Mouse (Mus musculus): Measurements from ENCODE around the gene Nav3. TPM values are rescaled to one million over a fixed set of nuclear protein-coding genes. Genes with fewer than 3 reads are reported as not detected.

Gene Nav3
- polyA plus RNA-seq, 1 experiment from 2014 or later: 3.3 TPM

GRCm38 (mm10) chr10:109765650-109766049 is 690.4 kb downstream of the Nav3 start:
- no peak overlapping the region for H3K27ac ChIP-seq (ENCODE audit: low read length)
- H3K9me3 ChIP-seq (ENCODE audit: control insufficient read depth, low read depth, low read length): no peaks in the 10 kb centered on the region
- WGBS: 7% methylated on average over 2 of the region's 2 CpGs
- no peak for ATAC-seq (ENCODE audit: insufficient number of reproducible peaks, insufficient read depth, low FRiP score, low read depth)
- H3K4me2 ChIP-seq (replicated peaks; ENCODE audit: low read depth, low read length): no peak overlapping the region
- no peaks in the 10 kb centered on the region for H3K4me1 ChIP-seq (ENCODE audit: control insufficient read depth, insufficient read depth, low read length)
- no peak overlapping the region for H3K9ac ChIP-seq (replicated peaks; ENCODE audit: low read depth, low read length)
- no peaks in the 10 kb centered on the region for H3K36me3 ChIP-seq (ENCODE audit: control insufficient read depth, insufficient read depth, low read length)
- H3K27me3 ChIP-seq (ENCODE audit: control insufficient read depth, insufficient read depth, low read length): no peaks in the 10 kb centered on the region
- H3K4me3 ChIP-seq (ENCODE audit: low read depth, low read length): no peak overlapping the region

DNA sequence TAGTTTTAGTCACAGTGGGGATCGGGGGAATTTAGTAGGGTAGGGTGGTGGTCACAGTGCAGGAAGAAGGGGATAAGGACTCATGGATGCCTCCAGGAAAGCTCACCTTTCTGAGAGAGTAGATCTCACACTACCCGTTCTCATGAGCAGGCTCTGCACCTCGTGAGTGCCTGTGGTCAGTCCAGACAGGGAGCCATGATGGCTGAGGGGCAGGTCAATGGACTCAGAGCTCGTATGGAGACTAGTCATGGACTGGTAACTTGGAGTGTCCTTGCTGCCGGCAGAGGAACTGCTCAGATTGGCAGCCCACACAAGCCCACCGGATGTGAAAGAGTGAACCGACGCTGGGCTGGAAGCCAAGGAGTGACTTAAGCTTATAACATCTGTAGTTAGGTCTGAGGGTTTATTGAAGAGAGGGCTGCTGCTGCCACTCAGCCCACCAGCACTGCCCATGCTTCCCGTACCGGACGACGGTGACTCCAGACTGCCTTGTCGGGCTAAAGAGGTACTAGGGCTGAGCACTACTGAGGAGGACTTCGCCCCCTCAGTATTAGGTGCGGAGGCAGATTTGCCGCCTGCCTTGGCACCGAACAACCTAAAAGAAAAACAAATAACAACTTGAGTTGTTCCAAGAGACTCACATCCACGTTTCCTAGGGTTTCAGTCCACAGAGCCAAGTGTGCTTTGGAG is 691.4 kb downstream of the Nav3 start:
- Histone ChIP-seq H3K9me3 (ENCODE audit: control insufficient read depth, low read depth, low read length) (no peaks in the 10 kb centered on the region), H3K4me2 (replicated peaks; ENCODE audit: low read depth, low read length) (no peak overlapping the region), H3K4me1 (ENCODE audit: control insufficient read depth, insufficient read depth, low read length) (no peaks in the 10 kb centered on the region), H3K4me3 (ENCODE audit: low read depth, low read length) (no peak overlapping the region), H3K9ac (replicated peaks; ENCODE audit: low read depth, low read length) (no peak overlapping the region), H3K27me3 (ENCODE audit: control insufficient read depth, insufficient read depth, low read length) (no peaks in the 10 kb centered on the region), H3K27ac (ENCODE audit: low read length) (no peak overlapping the region), H3K36me3 (ENCODE audit: control insufficient read depth, insufficient read depth, low read length) (no peaks in the 10 kb centered on the region)
- ATAC-seq (ENCODE audit: insufficient number of reproducible peaks, insufficient read depth, low FRiP score, low read depth): no peak
- WGBS: 73% methylated on average over 18 of the region's 18 CpGs

DNA sequence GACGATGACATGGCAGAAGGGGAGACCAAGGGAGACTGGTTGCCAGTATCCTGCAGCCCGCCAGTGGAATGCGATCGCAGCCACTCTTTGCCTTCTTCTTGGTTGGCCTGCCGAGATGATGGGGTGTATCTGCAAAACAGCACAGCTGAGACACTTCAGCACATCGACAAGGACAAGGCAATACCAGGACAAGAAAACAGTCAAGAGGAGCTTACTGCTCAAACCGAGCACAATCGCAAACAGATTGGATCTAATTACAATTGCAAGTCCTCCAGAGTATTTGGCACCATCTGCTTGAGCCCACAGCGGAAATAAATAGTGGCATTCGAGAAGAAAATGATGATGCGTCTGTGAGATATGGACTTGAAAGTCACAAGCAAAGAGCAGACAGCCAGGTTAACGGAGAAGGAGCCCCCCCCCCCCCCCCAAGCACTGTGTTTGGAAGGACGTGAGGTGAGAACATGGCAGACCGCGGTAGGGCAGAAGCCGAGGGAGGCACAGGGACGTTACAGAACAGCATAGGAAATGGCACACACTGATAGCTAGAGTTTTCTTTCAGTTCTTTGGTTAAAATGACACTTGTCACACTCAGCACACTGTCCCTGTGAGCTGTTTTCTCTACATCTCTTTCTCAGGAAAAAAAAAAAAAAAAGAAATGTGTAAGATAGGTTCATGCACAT is 696.9 kb downstream of the Nav3 start:
- Histone ChIP-seq H3K4me2 (replicated peaks; ENCODE audit: low read depth, low read length) (no peak overlapping the region), H3K36me3 (ENCODE audit: control insufficient read depth, insufficient read depth, low read length) (no peaks in the 10 kb centered on the region), H3K4me1 (ENCODE audit: control insufficient read depth, insufficient read depth, low read length) (no peaks in the 10 kb centered on the region), H3K4me3 (ENCODE audit: low read depth, low read length) (no peak overlapping the region), H3K9me3 (ENCODE audit: control insufficient read depth, low read depth, low read length) (no peaks in the 10 kb centered on the region), H3K27me3 (ENCODE audit: control insufficient read depth, insufficient read depth, low read length) (no peaks in the 10 kb centered on the region), H3K27ac (ENCODE audit: low read length) (no peak overlapping the region), H3K9ac (replicated peaks; ENCODE audit: low read depth, low read length) (no peak overlapping the region)
- ATAC-seq (ENCODE audit: insufficient number of reproducible peaks, insufficient read depth, low FRiP score, low read depth): no peak
- WGBS: 75% methylated on average over 17 of the region's 17 CpGs

GRCm38 (mm10) chr10:109746901-109747300 is 709.1 kb downstream of the Nav3 start:
- WGBS: 30% methylated on average over 3 of the region's 3 CpGs
- Histone ChIP-seq H3K9me3 (ENCODE audit: control insufficient read depth, low read depth, low read length) (no peaks in the 10 kb centered on the region), H3K36me3 (ENCODE audit: control insufficient read depth, insufficient read depth, low read length) (no peaks in the 10 kb centered on the region), H3K9ac (replicated peaks; ENCODE audit: low read depth, low read length) (no peak overlapping the region), H3K4me1 (ENCODE audit: control insufficient read depth, insufficient read depth, low read length) (no peaks in the 10 kb centered on the region), H3K4me3 (ENCODE audit: low read depth, low read length) (no peak overlapping the region), H3K27ac (ENCODE audit: low read length) (no peak overlapping the region), H3K4me2 (replicated peaks; ENCODE audit: low read depth, low read length) (no peak overlapping the region), H3K27me3 (ENCODE audit: control insufficient read depth, insufficient read depth, low read length) (no peaks in the 10 kb centered on the region)
- no peak for ATAC-seq (ENCODE audit: insufficient number of reproducible peaks, insufficient read depth, low FRiP score, low read depth)

DNA sequence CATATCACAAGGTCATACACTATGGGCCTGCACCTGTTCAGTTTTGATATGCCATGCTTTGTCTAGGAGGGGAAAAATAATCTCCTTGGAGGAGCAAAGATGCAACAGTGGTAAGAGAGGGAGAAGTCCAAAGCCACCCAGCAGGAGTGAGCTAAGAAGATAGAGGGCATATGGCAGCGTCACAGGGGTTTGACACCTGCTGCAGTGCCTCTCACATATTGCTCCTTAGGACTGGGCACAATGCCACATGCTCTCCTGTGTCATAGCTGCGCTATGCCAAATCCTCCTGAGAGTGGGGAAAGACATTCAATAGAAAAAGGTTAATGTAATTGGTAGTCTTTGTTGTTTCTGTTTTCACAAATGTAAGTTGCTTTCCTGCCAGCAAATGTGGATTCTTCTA is 714.3 kb downstream of the Nav3 start:
- Histone ChIP-seq H3K36me3 (ENCODE audit: control insufficient read depth, insufficient read depth, low read length) (no peaks in the 10 kb centered on the region), H3K9ac (replicated peaks; ENCODE audit: low read depth, low read length) (no peak overlapping the region), H3K4me2 (replicated peaks; ENCODE audit: low read depth, low read length) (no peak overlapping the region), H3K4me1 (ENCODE audit: control insufficient read depth, insufficient read depth, low read length) (no peaks in the 10 kb centered on the region), H3K9me3 (ENCODE audit: control insufficient read depth, low read depth, low read length) (no peaks in the 10 kb centered on the region), H3K4me3 (ENCODE audit: low read depth, low read length) (no peak overlapping the region), H3K27ac (ENCODE audit: low read length) (no peak overlapping the region), H3K27me3 (ENCODE audit: control insufficient read depth, insufficient read depth, low read length) (no peaks in the 10 kb centered on the region)
- ATAC-seq (ENCODE audit: insufficient number of reproducible peaks, insufficient read depth, low FRiP score, low read depth): no peak
- 79% methylated on average over 2 of the region's 2 CpGs for WGBS

DNA sequence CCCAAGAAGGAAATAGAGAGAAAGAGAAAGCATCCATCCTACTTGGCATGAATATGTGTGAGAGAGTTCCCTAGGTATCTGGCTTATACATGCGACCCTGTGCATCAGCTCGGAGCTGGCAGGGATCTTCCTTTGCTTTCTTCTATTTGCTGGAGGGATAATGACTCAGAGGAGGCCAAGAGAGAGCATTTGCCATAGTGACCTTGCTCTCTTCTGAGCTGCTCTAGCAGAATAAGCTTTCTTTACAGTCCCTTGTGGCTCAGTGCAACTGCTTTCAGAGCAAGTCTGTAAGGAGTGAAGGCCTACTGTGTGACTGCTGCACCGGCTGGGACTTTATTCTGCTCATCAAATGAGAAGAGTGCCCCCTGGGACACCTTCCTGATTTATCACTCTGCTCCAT is 715.7 kb downstream of the Nav3 start:
- H3K4me3 ChIP-seq (ENCODE audit: low read depth, low read length): no peak overlapping the region
- no peak overlapping the region for H3K9ac ChIP-seq (replicated peaks; ENCODE audit: low read depth, low read length)
- no peaks in the 10 kb centered on the region for H3K4me1 ChIP-seq (ENCODE audit: control insufficient read depth, insufficient read depth, low read length)
- no peak overlapping the region for H3K27ac ChIP-seq (ENCODE audit: low read length)
- no peaks in the 10 kb centered on the region for H3K27me3 ChIP-seq (ENCODE audit: control insufficient read depth, insufficient read depth, low read length)
- 57% methylated on average over 3 of the region's 3 CpGs for WGBS
- H3K4me2 ChIP-seq (replicated peaks; ENCODE audit: low read depth, low read length): no peak overlapping the region
- no peaks in the 10 kb centered on the region for H3K36me3 ChIP-seq (ENCODE audit: control insufficient read depth, insufficient read depth, low read length)
- no peak for ATAC-seq (ENCODE audit: insufficient number of reproducible peaks, insufficient read depth, low FRiP score, low read depth)
- no peaks in the 10 kb centered on the region for H3K9me3 ChIP-seq (ENCODE audit: control insufficient read depth, low read depth, low read length)

DNA sequence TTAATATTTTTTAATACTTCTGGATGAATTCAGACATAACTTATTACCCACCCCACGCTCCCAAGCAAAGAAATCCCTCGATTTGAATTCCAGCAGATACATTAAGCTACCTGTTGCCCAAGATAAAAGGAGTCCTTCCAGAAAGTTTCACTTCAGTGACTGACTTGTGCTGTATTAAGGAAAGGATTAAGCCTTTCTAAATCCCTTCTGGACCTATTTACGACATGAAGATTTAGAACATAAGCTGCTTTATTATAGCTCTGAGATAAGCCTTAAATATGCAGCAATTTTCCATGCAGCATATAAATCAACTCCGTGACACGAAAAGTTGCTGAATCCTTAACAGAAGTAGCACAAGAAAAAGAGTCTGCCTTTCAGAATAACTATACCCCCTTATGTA is 732.4 kb downstream of the Nav3 start:
- H3K27ac ChIP-seq (ENCODE audit: low read length): no peak overlapping the region
- WGBS: 56% methylated on average over 5 of the region's 5 CpGs
- ATAC-seq (ENCODE audit: insufficient number of reproducible peaks, insufficient read depth, low FRiP score, low read depth): no peak
- no peak overlapping the region for H3K4me3 ChIP-seq (ENCODE audit: low read depth, low read length)
- no peak overlapping the region for H3K9ac ChIP-seq (replicated peaks; ENCODE audit: low read depth, low read length)
- no peak overlapping the region for H3K4me2 ChIP-seq (replicated peaks; ENCODE audit: low read depth, low read length)
- no peaks in the 10 kb centered on the region for H3K9me3 ChIP-seq (ENCODE audit: control insufficient read depth, low read depth, low read length)
- no peaks in the 10 kb centered on the region for H3K4me1 ChIP-seq (ENCODE audit: control insufficient read depth, insufficient read depth, low read length)
- no peaks in the 10 kb centered on the region for H3K27me3 ChIP-seq (ENCODE audit: control insufficient read depth, insufficient read depth, low read length)
- H3K36me3 ChIP-seq (ENCODE audit: control insufficient read depth, insufficient read depth, low read length): no peaks in the 10 kb centered on the region

- H3K36me3 ChIP-seq (ENCODE audit: control insufficient read depth, insufficient read depth, low read length): no peaks in the 10 kb centered on the region
- no peak overlapping the region for H3K4me3 ChIP-seq (ENCODE audit: low read depth, low read length)
- H3K4me1 ChIP-seq (ENCODE audit: control insufficient read depth, insufficient read depth, low read length): no peaks in the 10 kb centered on the region
- H3K27me3 ChIP-seq (ENCODE audit: control insufficient read depth, insufficient read depth, low read length): no peaks in the 10 kb centered on the region
- no peak overlapping the region for H3K4me2 ChIP-seq (replicated peaks; ENCODE audit: low read depth, low read length)
- no peak overlapping the region for H3K9ac ChIP-seq (replicated peaks; ENCODE audit: low read depth, low read length)
- H3K27ac ChIP-seq (ENCODE audit: low read length): no peak overlapping the region
- no peak for ATAC-seq (ENCODE audit: insufficient number of reproducible peaks, insufficient read depth, low FRiP score, low read depth)
- H3K9me3 ChIP-seq (ENCODE audit: control insufficient read depth, low read depth, low read length): no peaks in the 10 kb centered on the region
- WGBS: 55% methylated on average over 2 of the region's 2 CpGs
Measured at GRCm38 (mm10) chr10:109718808-109719207, 737.2 kb downstream of the Nav3 start.

GRCm38 (mm10) chr10:109718390-109718789 is 737.6 kb downstream of the Nav3 start:
- Histone ChIP-seq H3K27ac (ENCODE audit: low read length) (no peak overlapping the region), H3K9ac (replicated peaks; ENCODE audit: low read depth, low read length) (no peak overlapping the region), H3K9me3 (ENCODE audit: control insufficient read depth, low read depth, low read length) (no peaks in the 10 kb centered on the region), H3K4me3 (ENCODE audit: low read depth, low read length) (no peak overlapping the region), H3K36me3 (ENCODE audit: control insufficient read depth, insufficient read depth, low read length) (no peaks in the 10 kb centered on the region), H3K4me2 (replicated peaks; ENCODE audit: low read depth, low read length) (no peak overlapping the region), H3K27me3 (ENCODE audit: control insufficient read depth, insufficient read depth, low read length) (no peaks in the 10 kb centered on the region), H3K4me1 (ENCODE audit: control insufficient read depth, insufficient read depth, low read length) (no peaks in the 10 kb centered on the region)
- WGBS: 73% methylated on average over 5 of the region's 5 CpGs
- ATAC-seq (ENCODE audit: insufficient number of reproducible peaks, insufficient read depth, low FRiP score, low read depth): no peak
